Mouse (Mus musculus): ENCODE measurements around the gene Phb2. TPM values are rescaled to one million over a fixed set of nuclear protein-coding genes. Genes with fewer than 3 reads are reported as not detected.

Phb2 gene
- total RNA-seq (2014; rRNA removed) (140 and 151 TPM in 2 replicates), polyA plus RNA-seq (2012; rRNA removed) (209 and 210 TPM in 2 replicates)

GRCm38 (mm10) chr6:124711824-124712782 is at the start of gene Phb2, which contains the start of gene Emg1:
TSS of gene Phb2 (plus strand) at chr6:124712336.
TSS of gene Emg1 (minus strand) at chr6:124712178.
- H3K4me1 ChIP-seq (ENCODE audit: control insufficient read depth, insufficient read depth, low read length), result peaks cover 20% of the 10 kb centered on the region
- H3K36me3 ChIP-seq (ENCODE audit: control insufficient read depth, insufficient read depth, low read length), result peaks cover 15% of the 10 kb centered on the region
- no peaks in the 10 kb centered on the region for H3K27me3 ChIP-seq (ENCODE audit: control insufficient read depth, insufficient read depth, low read length)

GRCm38 (mm10) chr6:124662477-124663423 is 49.4 kb upstream of the Phb2 start, which contains the start of gene Lpcat3:
TSS of gene Lpcat3 (plus strand) at chr6:124663027.
- peak within 1 kb of the TSS; percentile 85 for H3K4me3 ChIP-seq (ENCODE audit: insufficient read depth, low read depth, low read length)
- H3K9ac ChIP-seq (ENCODE audit: low read depth, low read length), result peak within 1 kb of the TSS; percentile 93
- H3K36me3 ChIP-seq (ENCODE audit: control insufficient read depth, insufficient read depth, low read length), result no peaks in the 10 kb centered on the region
- DNase-seq (ENCODE audit: extremely low read depth, low read depth, low spot score), result peak; percentile 87
- 2% methylated on average over 81 of the region's 87 CpGs for WGBS
- H3K27me3 ChIP-seq (ENCODE audit: control insufficient read depth, insufficient read depth, low read length), result no peaks in the 10 kb centered on the region
- H3K4me1 ChIP-seq (ENCODE audit: control insufficient read depth, insufficient read depth, low read length), result peaks cover 24% of the 10 kb centered on the region
- TF ChIP-seq POLR2A (IDR thresholded peaks at IDR 0.05; ENCODE audit: extremely low read depth, insufficient read depth, low read length) (peak; percentile 88), CTCF (IDR thresholded peaks at IDR 0.05; ENCODE audit: low read depth, low read length) (peak; percentile 77)
- peak within 1 kb of the TSS; percentile 97 for H3K27ac ChIP-seq (replicated peaks; ENCODE audit: insufficient read depth, low read depth, low read length)
- H3K79me2 ChIP-seq (ENCODE audit: control insufficient read depth, insufficient read depth, low read length), result peaks cover 26% of the 10 kb centered on the region; the same call in 1 of the 2 replicates

More at GRCm38 (mm10) chr6:124711824-124712782, at the start of gene Phb2, which contains the start of gene Emg1:
- H3K9ac ChIP-seq (ENCODE audit: low read depth, low read length), result peak within 1 kb of the TSS; percentile 93
- TF ChIP-seq POLR2A (IDR thresholded peaks at IDR 0.05; ENCODE audit: extremely low read depth, insufficient read depth, low read length), result peak; percentile 56
- TF ChIP-seq CTCF (IDR thresholded peaks at IDR 0.05; ENCODE audit: low read depth, low read length), result no peak
- peak within 1 kb of the TSS; percentile 89 for H3K27ac ChIP-seq (replicated peaks; ENCODE audit: insufficient read depth, low read depth, low read length)
- peak; percentile 91 for DNase-seq (ENCODE audit: extremely low read depth, low read depth, low spot score)
- H3K4me3 ChIP-seq (ENCODE audit: insufficient read depth, low read depth, low read length), result peak within 1 kb of the TSS; percentile 99
- H3K79me2 ChIP-seq (ENCODE audit: control insufficient read depth, insufficient read depth, low read length), result peaks cover 38% of the 10 kb centered on the region; the same call in 1 of the 2 replicates
- under 1% methylated on average over 76 of the region's 76 CpGs for WGBS

- TF ChIP-seq CTCF (IDR thresholded peaks at IDR 0.05; ENCODE audit: low read depth, low read length), result no peak
- TF ChIP-seq POLR2A (IDR thresholded peaks at IDR 0.05; ENCODE audit: extremely low read depth, insufficient read depth, low read length), result no peak
- peak overlapping the region; percentile 93 for H3K9ac ChIP-seq (ENCODE audit: low read depth, low read length)
- peaks cover 31% of the 10 kb centered on the region; the same call in 1 of the 2 replicates for H3K79me2 ChIP-seq (ENCODE audit: control insufficient read depth, insufficient read depth, low read length)
- H3K4me3 ChIP-seq (ENCODE audit: insufficient read depth, low read depth, low read length), result peak overlapping the region; percentile 85
- no peaks in the 10 kb centered on the region for H3K27me3 ChIP-seq (ENCODE audit: control insufficient read depth, insufficient read depth, low read length)
- peak overlapping the region; percentile 97 for H3K27ac ChIP-seq (replicated peaks; ENCODE audit: insufficient read depth, low read depth, low read length)
- DNase-seq (ENCODE audit: extremely low read depth, low read depth, low spot score), result peak; percentile 82
- no peaks in the 10 kb centered on the region for H3K36me3 ChIP-seq (ENCODE audit: control insufficient read depth, insufficient read depth, low read length)
- WGBS, result 4% methylated on average over 13 of the region's 13 CpGs
- peaks cover 24% of the 10 kb centered on the region for H3K4me1 ChIP-seq (ENCODE audit: control insufficient read depth, insufficient read depth, low read length)
Observed at GRCm38 (mm10) chr6:124663424-124663795, 48.7 kb upstream of the Phb2 start.

GRCm38 (mm10) chr6:124664256-124664655 is 47.9 kb upstream of the Phb2 start:
- Histone ChIP-seq H3K27me3 (ENCODE audit: control insufficient read depth, insufficient read depth, low read length) (no peaks in the 10 kb centered on the region), H3K36me3 (ENCODE audit: control insufficient read depth, insufficient read depth, low read length) (no peaks in the 10 kb centered on the region), H3K9ac (ENCODE audit: low read depth, low read length) (peak overlapping the region; percentile 74), H3K4me1 (ENCODE audit: control insufficient read depth, insufficient read depth, low read length) (peaks cover 24% of the 10 kb centered on the region), H3K4me3 (ENCODE audit: insufficient read depth, low read depth, low read length) (peak overlapping the region; percentile 42), H3K27ac (replicated peaks; ENCODE audit: insufficient read depth, low read depth, low read length) (peak overlapping the region; percentile 41; the same call in 1 of the 2 replicates), H3K79me2 (ENCODE audit: control insufficient read depth, insufficient read depth, low read length) (peaks cover 38% of the 10 kb centered on the region; the same call in 1 of the 2 replicates)
- peak; percentile 26 for DNase-seq (ENCODE audit: extremely low read depth, low read depth, low spot score)
- TF ChIP-seq POLR2A (IDR thresholded peaks at IDR 0.05; ENCODE audit: extremely low read depth, insufficient read depth, low read length), result no peak
- TF ChIP-seq CTCF (IDR thresholded peaks at IDR 0.05; ENCODE audit: low read depth, low read length), result no peak
- WGBS, result 42% methylated on average over 7 of the region's 7 CpGs

GRCm38 (mm10) chr6:124665011-124665410 is 47.1 kb upstream of the Phb2 start:
- peak overlapping the region; percentile 56; the same call in 1 of the 2 replicates for H3K27ac ChIP-seq (replicated peaks; ENCODE audit: insufficient read depth, low read depth, low read length)
- WGBS, result 24% methylated on average over 10 of the region's 10 CpGs
- H3K4me1 ChIP-seq (ENCODE audit: control insufficient read depth, insufficient read depth, low read length), result peaks cover 25% of the 10 kb centered on the region
- H3K4me3 ChIP-seq (ENCODE audit: insufficient read depth, low read depth, low read length), result peak overlapping the region; percentile 9
- no peaks in the 10 kb centered on the region for H3K36me3 ChIP-seq (ENCODE audit: control insufficient read depth, insufficient read depth, low read length)
- H3K79me2 ChIP-seq (ENCODE audit: control insufficient read depth, insufficient read depth, low read length), result peaks cover 41% of the 10 kb centered on the region; the same call in 1 of the 2 replicates
- peak; percentile 69 for DNase-seq (ENCODE audit: extremely low read depth, low read depth, low spot score)
- TF ChIP-seq POLR2A (IDR thresholded peaks at IDR 0.05; ENCODE audit: extremely low read depth, insufficient read depth, low read length) (no peak), CTCF (IDR thresholded peaks at IDR 0.05; ENCODE audit: low read depth, low read length) (no peak)
- no peaks in the 10 kb centered on the region for H3K27me3 ChIP-seq (ENCODE audit: control insufficient read depth, insufficient read depth, low read length)
- H3K9ac ChIP-seq (ENCODE audit: low read depth, low read length), result peak overlapping the region; percentile 57

Measured in liver, adult 2 months (tissue).